Mouse (Mus musculus) fat pad, adult 2 months (tissue): ENCODE data around the gene Clec2l.
A peak's percentile ranks its signal among the peaks of the same experiment; 100 is the strongest.
"Not testable (repeated sequence)": the region's sequence is repeated elsewhere in the genome, so short reads cannot be mapped to it uniquely, and the experiment has no call there.

Source experiments
- DNase-seq: peaks from one replicate; pipeline ENCODE4 v3.0.0-alpha.2; 2011; ENCODE audit warnings: low read depth, low spot score; ENCODE audit errors: extremely low read depth

The Clec2l gene

DNA sequence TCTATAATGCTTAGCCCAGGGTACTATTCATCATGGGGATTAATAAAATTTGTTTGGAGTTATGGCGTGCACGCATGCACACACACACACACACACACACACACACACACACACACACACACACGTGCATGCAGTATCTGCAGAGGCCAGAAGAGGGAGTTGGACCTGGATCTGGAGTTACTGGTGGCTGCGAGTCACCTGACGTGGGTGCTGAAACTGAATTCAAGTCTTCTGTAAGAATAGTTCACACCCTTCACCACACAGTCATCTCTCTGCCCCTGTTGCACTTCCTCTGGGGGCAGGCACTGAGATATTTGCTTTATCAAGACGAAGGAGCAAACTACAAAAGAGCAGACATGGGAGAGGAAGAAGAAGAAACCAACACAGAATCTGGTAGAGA lies 6.7 kb downstream of the Clec2l start:
- DNase-seq, result no peak

GRCm38 (mm10) chr6:38670488-38670887 lies 7.6 kb downstream of the Clec2l start:
- DNase-seq, result not testable (repeated sequence)

GRCm38 (mm10) chr6:38671270-38671669 lies 8.4 kb downstream of the Clec2l start:
- DNase-seq, result no peak

DNA sequence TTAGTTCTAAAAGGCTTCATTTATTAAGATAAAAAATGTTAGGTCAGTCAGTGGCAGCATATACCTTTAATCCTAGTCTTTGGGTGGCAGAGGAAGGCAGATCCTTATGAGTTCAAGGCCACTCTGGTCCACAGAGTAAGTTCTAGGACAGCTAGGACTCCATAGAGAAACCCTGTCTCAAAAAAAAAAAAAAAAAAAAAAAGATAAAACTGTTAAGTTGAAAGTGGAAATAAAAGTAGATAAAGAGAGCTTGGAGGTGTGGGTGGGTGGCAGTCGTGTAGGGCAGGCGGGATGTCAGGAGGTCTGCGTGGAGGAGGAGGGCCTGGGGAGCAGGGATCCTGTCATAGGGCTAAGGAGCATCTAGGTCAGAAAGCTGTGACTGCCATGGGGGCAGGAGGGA lies 9.1 kb downstream of the Clec2l start:
- DNase-seq, result no peak

- no peak for DNase-seq
Observed at GRCm38 (mm10) chr6:38676217-38676616, 13.3 kb downstream of the Clec2l start.

DNA sequence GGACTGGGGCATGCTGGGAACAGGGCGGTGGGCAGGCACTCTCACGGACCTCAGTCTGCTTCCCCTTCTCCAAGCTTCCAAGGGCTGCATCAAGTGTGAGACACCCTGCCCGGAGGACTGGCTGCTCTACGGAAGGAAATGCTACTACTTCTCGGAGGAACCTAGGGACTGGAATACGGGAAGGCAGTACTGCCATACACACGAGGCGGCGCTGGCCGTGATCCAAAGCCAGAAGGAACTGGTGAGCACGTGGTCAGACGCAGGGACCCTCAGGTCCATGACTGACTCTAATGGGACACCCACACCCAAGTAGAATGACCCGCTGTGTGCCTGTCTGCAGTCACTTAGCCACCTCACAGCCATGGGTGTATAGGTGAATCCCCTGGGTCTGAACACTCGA lies 13.9 kb downstream of the Clec2l start:
- DNase-seq, result no peak

- no peak for DNase-seq
Observed at GRCm38 (mm10) chr6:38677629-38678028, 14.8 kb downstream of the Clec2l start.

GRCm38 (mm10) chr6:38682532-38682931 lies 19.7 kb downstream of the Clec2l start:
- no peak for DNase-seq

DNA sequence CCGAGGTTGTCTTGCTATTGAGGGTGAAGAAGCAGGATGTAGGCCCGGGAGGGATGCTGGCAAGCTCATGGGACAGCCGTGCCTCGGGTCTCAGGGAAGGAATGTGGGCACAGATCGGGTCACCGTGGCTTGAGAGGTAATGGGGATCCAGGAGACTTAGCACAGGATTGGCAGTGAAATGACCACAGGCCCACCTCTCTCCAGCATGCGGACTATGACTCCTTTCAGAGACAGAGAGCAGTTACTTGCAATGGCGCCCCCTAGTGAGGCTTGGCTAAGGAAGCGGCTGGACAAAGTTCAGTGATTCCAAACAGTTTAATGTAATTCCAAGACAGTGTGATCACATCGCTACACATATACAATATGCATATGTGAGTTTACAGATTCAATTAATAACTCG lies 24.3 kb downstream of the Clec2l start:
- DNase-seq, result no peak

- no peak for DNase-seq
Observed at GRCm38 (mm10) chr6:38688841-38689240, 26.0 kb downstream of the Clec2l start.

DNA sequence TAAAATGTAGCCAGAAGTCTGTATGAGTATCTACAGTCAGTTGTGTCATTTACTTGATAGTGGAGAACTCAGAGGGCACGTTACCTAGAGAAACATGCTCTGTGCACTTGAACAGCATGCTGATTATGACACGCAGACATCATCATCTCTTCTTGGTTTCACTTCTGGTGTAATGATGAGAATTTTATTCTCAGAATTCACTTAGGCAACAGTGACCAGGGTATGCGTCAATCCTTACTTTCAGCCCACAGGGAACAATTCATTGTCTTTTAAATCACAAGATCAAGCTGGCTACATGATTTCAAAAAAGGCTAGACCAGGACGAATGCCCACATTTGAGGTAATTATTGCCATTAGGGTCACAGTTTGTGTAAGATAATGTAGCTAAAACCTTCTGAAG lies 27.7 kb downstream of the Clec2l start:
- peak; percentile 21 for DNase-seq

DNA sequence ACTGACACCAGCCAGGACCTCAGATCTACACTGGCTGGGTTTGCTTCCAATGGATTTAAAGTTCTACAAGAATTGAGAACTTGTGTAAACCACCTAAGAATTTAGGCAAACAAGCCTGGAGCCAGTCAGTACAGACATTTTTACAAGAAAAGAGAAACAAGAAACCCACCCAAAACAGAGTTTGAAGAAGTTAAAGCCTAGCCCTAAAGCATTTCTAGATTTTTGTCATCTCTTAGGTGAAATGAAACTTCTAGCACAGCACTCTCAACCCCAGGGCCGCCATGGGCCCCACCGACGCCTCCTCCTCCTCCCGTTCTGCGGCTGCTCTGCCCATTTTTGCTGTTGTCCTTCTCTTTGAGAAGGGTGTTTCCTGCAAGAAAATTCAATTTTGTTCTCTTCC lies 28.2 kb downstream of the Clec2l start:
- no peak for DNase-seq

GRCm38 (mm10) chr6:38692556-38692955 lies 29.7 kb downstream of the Clec2l start:
- DNase-seq, result peak; percentile 43

- DNase-seq, result no peak
Observed at GRCm38 (mm10) chr6:38695380-38696054, 32.6 kb downstream of the Clec2l start.

DNA sequence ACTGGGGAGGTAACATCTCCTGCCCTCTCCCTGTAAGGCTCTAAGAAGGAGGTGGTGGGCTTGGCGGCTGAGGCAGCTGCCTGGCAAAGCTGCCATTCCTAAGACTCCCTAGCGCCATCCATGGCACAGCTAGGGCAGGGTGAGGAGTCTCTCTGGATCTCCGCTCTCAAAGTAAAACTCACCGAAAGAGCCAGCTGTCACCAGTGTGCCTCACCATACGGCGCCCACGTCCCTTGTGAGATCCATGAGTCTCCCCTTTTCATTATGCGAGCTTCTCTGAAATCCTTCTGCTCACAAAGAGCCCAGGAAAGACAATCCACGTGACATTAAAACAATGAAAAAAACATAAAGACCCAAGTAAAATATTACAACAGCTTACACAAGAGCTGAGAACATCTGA lies 33.7 kb downstream of the Clec2l start:
- DNase-seq, result no peak

DNA sequence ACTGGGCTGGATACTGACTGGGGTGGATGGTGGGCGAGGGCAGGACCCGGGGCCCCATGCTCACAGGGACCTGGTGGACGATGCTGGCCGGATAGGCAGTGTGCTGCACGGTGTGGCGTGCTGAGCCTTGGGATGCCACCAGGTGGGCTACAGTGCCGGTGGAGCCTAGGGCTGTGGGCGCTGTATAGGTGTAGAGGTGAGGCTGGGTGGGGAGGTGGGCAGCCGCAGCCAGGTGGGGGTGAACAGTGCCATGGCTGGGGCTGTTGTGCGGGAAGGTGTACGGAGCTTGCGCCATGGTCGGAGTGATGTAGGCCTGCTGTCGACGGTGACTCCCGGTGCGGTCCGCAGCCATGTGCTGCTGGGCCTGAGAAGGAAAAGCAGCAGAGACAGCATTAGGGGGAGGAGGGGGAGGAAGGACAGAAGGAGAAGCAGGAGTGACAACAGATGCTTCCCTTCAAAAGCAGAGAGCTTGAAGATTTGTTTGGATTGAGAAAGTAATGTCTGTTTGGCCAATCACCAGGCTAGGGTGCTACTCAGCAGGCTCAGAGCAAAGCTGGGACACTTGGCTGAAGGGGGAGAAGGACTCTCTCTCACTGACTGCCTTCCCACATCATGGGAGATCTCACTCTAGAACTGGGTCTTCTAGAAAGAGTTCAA lies 35.5 kb downstream of the Clec2l start:
- no peak for DNase-seq

DNA sequence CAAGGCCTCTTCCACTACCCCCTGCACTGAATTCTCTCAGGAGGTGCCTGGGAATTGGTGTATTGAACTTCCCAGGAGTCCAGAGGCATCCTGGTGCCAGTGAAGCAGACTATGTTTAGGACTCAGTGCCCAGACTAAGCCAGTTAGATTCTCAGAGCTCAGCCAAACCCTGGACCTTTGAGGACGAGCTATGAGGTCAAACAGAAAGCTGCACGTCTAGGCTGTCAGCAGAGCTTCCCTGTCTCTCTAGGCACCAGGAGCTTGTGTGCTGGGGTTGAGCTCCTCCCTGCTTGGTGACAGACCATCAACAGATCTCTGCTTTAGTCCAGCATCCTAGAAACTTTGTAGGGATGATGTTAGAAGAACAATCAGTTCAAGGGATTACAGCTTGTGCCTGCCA lies 38.6 kb downstream of the Clec2l start:
- no peak for DNase-seq

GRCm38 (mm10) chr6:38702810-38703399 lies 40.0 kb downstream of the Clec2l start:
- DNase-seq, result no peak

- DNase-seq, result no peak
Observed at GRCm38 (mm10) chr6:38703526-38703925, 40.7 kb downstream of the Clec2l start.

GRCm38 (mm10) chr6:38704264-38704984 lies 41.6 kb downstream of the Clec2l start:
- no peak for DNase-seq

DNA sequence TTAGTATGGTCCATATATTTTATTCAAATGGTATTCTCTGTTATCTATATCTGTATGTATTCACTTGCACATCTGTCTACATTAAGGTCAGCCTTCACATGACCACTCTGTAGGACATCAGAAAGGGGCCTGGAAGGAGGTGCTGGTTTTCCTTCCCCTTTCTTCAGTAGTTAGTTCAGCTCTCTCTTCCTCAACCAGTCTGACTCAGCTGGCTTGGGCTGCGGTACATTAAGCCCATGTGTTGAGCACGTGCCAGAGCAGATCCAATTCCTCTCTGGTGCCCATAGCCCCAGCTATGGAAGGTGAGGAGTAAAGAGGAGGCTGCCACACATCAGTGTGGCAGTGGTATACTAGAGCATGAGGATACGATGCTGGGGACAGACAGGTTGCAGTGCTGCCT lies 47.6 kb downstream of the Clec2l start:
- no peak for DNase-seq
